Mouse (Mus musculus): ENCODE data around the gene Ahr.

Gene Ahr

DNA sequence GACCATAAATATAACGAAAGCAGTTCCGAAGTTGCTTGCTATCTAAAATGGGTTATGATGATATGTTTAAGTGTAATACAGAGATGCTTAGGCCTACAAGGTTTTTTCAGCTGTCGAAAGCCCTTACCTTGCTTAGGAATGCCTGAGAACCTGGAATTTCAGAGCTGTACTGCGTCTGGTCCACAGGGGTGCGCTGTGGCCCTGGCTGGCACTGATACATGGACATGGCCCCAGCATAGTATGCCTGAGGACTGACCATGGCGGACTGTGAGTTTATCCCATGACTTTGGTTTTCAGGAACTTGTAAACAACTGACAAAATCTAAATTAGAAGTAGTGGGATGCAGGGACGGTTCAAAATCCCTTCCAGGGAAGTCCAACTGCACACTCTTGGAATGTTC lies 31.3 kb downstream of the Ahr start:
- DNase-seq (ENCODE audit: extremely low spot score, low spot score): no peak

DNA sequence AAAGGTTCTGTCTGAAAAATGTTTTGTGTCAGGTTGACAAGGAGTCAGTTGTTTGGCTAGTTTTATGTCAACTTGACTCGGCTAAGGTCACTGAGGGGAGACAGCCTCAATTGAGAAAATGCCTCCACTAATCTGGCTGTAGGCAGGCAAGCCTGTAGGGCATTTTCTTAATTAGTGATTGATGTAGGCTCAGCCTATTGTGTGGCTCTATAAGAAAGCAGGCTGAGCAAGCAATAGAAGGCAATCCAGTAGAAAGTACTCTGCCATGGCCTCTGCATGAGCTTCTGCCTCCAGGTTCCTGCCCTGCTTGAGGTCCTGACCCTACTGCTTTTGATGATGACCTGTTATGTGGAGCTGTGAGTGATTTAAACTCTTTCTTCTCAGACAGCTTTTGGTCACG lies 33.4 kb downstream of the Ahr start:
- DNase-seq (ENCODE audit: extremely low spot score, low spot score): peak; percentile 15

DNA sequence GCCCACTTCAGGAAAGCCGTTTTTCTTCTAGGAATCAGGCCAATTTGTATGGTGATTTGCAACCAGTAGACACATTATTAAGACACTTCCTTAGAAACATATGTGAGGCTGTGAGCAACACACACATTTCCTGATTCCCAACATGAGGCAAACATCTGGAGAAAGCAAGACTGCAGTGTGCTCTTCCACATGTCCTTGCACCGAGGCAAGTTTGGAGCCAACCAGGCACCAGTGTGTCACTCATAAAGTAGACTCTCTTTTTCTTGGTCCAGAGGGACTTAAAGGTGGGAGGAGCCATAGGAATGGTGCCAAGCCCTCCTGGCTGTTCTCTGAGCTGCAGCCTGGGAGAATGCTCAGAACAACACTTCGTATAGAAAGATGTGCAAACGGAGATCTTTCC lies 39.6 kb downstream of the Ahr start:
- no peak for DNase-seq (ENCODE audit: extremely low spot score, low spot score)

DNA sequence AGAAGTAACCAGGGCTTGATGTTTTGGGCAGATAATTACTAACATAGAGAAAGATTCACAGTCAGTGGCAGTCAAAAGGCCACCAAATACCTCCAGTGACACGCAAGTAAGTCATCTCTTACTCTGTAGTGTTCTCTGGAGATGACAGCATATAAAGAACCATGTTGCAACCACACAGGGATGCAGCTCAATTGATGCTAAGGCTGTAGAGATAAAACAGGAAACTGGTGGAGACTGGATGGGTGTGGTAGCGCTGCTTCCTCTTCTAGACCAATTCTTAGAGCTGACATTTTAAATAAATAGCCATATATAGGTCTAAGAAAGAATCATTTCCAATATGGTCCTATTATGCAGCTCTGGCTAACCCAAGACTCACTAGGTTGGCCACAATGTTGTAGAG lies 54.1 kb downstream of the Ahr start:
- no peak for DNase-seq (ENCODE audit: extremely low spot score, low spot score)

DNA sequence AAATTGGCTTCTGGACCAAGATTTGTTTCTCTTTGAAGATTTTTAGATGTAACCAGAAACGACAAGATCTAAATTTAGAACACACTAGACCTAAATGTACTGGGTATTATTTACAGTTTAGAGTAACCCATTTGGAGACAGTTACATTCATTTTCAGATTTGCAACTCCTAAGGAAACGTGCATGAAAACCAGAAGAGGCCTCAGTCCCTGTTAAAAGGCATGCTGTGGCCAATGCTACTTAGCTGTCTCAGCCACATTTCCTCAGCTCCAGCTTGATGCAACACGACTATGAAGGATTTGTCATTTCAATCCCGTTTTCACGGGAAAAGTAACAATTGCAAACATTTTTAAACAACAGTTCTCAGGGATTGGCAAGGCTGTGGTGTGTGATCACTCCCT lies 55.9 kb downstream of the Ahr start:
- no peak for DNase-seq (ENCODE audit: extremely low spot score, low spot score)

DNA sequence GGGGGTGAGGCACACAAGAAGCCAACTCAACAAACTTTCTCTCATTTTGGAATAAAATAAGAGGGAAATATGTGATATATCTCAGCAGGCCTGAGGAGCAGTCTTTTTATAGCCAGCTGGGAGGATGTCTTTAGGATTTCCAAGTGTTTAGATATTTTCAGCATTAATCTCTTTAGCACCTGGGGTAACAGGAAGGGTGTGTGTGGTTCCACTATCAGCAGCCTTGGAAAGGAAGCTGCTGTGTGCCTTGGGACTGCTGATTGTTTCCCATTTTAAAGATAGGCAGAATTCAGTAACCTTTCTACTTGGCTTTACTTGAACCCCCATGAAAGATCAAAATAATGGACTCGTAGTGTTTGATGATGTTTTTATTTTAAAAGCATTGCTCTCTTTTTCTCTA lies 71.4 kb downstream of the Ahr start:
- DNase-seq (ENCODE audit: extremely low spot score, low spot score): no peak

DNA sequence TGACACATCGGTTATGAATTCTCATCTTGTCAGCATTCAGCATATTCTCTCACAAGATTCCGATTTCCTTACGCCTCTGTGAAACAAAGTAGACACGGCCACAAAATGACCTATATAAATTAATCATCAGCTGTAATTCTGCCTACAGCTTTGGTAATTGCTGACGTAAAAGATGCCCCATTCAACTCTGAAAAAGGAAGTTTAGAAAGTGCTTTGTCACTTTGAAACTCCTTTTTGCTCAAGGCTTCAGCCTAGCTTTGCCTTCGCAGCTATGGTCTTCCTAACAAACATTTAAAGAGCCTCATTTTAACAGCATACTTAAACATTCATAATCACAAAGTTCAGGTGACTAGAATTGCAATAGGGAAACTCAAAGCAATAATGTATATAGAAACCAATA lies 72.2 kb downstream of the Ahr start:
- no peak for DNase-seq (ENCODE audit: extremely low spot score, low spot score)

DNA sequence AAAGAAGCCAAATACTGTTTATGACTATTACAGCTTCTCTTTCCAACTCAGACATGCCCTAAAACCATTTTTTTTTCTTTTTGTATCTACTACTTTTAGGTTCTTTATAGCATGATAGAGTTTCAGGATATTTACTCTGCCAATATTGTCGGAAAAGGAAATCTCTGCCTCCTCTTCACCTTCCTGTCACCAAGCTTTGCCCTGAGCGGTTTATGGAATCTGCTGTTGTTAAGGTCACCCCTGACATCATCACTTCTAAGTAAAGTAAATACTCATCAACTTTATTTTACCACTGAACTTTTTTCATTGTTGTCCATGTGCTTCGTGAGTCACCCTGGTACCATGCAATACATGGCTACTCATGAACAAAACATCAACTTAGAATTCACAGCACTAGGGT lies 75.2 kb downstream of the Ahr start:
- no peak for DNase-seq (ENCODE audit: extremely low spot score, low spot score)
